Mouse (Mus musculus): ENCODE results near the gene BC107364.

DNA sequence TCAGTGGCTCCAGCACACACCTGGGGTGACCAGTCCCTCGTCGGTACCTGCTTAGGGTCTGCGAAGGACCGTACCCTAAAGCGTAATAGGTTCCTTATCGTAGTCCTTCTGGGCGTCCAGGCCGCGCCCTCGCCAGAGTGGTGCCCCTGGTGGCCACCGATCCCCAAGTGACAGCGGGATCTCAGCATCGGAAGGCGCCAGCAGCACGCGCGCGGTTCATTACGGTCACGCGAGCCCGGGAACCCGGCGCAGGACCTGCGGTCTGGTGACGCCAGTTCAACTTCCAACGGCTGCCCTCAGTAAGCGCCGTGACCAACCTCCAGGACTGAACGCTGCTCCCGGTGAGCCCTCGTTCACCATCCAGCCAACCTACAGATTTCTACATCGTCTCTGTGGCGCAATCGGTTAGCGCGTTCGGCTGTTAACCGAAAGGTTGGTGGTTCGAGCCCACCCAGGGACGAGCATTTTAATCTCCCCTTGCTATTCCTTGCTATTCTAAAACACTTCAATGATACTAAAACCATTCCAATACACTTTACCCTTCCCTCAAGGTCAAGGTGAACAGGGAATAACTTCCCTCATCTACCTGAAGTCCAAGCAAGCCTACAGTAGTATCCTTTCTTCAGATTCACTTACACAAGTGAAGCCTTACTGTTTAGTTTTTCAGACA lies 50.1 kb downstream of the BC107364 start:
- TF ChIP-seq CTCF (conservative IDR thresholded peaks at IDR 0.05; ENCODE audit: low read length): no peak
- TF ChIP-seq POU5F1 (IDR thresholded peaks at IDR 0.05; ENCODE audit: borderline replicate concordance, low read length): no peak

Data from E14TG2a.4 (cell line).